Mouse (Mus musculus) hematopoietic stem cell, adult 5-6 weeks (primary cell): ENCODE data around the gene Map1lc3b. TPM values are rescaled to one million over a fixed set of nuclear protein-coding genes. Genes with fewer than 3 reads are reported as not detected.

Experiments used
- ATAC-seq, 2 experiments: fragments of 125-278 bp in 1 of 2; replicated peaks in 1 of 2; 2 replicates each; pipeline ENCODE4 v1.8.0; 2016 to 2017; ENCODE audit warnings: inconsistent platforms in 2 of 2, mild to moderate bottlenecking in 2 of 2, moderate number of reproducible peaks in 2 of 2, low read depth in 1 of 2, moderate TSS enrichment in 1 of 2; ENCODE audit not compliant: low FRiP score in 2 of 2, poor library complexity in 2 of 2, severe bottlenecking in 2 of 2, insufficient read depth in 1 of 2, low TSS enrichment in 1 of 2
- total RNA-seq: library from RNA; stranded (forward); fragments of 172-1452, 232-1000 nt; gene quantifications from 2 replicates; pipeline ENCODE4 v1.2.3, GENCODE M21; 2017

The Map1lc3b gene
- total RNA-seq, 1 experiment from 2014 or later: 148 TPM

- no peak; a peak in 1 of 4 replicates for ATAC-seq
These were observed 45.4 kb downstream of the Map1lc3b start for GRCm38 (mm10) chr8:121635534-121635933.

DNA sequence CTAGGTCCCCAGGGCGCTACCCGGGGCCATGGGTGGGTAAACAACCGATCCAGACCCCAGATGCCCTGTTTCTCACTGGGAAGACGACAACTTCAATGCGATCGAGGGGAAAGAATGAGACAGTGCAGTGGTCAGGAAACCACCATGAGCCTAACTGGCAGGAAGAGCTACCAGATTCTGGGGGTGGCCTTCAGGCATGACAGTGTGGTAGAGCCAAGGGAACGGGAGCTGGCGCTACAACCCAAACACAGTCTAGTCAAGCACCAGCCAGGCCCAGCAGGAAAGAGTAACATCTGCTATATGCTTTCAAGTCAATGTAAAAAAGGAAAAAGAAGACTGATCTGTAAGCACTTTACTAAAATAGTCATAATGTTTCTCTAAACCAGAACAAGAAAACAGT is 46.0 kb downstream of the Map1lc3b start:
- ATAC-seq: no peak

GRCm38 (mm10) chr8:121642804-121643203 is 52.6 kb downstream of the Map1lc3b start:
- peak in 1 of 2 experiments; percentile 1; a peak in 1 of 4 replicates for ATAC-seq

- peak; percentile 86 to 90 for ATAC-seq
These were observed 53.2 kb downstream of the Map1lc3b start for GRCm38 (mm10) chr8:121643384-121643783.

- no peak for ATAC-seq
These were observed 57.5 kb downstream of the Map1lc3b start for GRCm38 (mm10) chr8:121647511-121648215.

Other genes starting within 250 kb of the Map1lc3b start
- gene 1700018B08Rik, start 46.0 kb upstream of the Map1lc3b start, total RNA-seq: not detected in 2 replicates
- 6.9 and 8.0 TPM in 2 replicates for gene Fbxo31, start 11.6 kb upstream of the Map1lc3b start, total RNA-seq
- gene Zcchc14, start 62.5 kb downstream of the Map1lc3b start, total RNA-seq: 0.44 and 5.0 TPM in 2 replicates
- not detected in 2 replicates for gene Jph3, start 139.3 kb downstream of the Map1lc3b start, total RNA-seq
- 25.7 and 32.3 TPM in 2 replicates for gene Klhdc4, start 239.2 kb downstream of the Map1lc3b start, total RNA-seq